Mouse (Mus musculus) adrenal gland, adult 8-10 months (tissue): ENCODE data around the gene Mtf1. TPM values are rescaled to one million over a fixed set of nuclear protein-coding genes. Genes with fewer than 3 reads are reported as not detected.

Experiments
- DNase-seq: peaks from one replicate; pipeline ENCODE4 v3.0.0; 2022
- total RNA-seq, 4 experiments: library from RNA; stranded (reverse); gene quantifications; 2 replicates each; pipeline ENCODE4 v1.2.4; 2022

The Mtf1 gene
- total RNA-seq, 4 experiments from 2014 or later, result 24.8 to 33.8 (median 28.5) TPM

DNA sequence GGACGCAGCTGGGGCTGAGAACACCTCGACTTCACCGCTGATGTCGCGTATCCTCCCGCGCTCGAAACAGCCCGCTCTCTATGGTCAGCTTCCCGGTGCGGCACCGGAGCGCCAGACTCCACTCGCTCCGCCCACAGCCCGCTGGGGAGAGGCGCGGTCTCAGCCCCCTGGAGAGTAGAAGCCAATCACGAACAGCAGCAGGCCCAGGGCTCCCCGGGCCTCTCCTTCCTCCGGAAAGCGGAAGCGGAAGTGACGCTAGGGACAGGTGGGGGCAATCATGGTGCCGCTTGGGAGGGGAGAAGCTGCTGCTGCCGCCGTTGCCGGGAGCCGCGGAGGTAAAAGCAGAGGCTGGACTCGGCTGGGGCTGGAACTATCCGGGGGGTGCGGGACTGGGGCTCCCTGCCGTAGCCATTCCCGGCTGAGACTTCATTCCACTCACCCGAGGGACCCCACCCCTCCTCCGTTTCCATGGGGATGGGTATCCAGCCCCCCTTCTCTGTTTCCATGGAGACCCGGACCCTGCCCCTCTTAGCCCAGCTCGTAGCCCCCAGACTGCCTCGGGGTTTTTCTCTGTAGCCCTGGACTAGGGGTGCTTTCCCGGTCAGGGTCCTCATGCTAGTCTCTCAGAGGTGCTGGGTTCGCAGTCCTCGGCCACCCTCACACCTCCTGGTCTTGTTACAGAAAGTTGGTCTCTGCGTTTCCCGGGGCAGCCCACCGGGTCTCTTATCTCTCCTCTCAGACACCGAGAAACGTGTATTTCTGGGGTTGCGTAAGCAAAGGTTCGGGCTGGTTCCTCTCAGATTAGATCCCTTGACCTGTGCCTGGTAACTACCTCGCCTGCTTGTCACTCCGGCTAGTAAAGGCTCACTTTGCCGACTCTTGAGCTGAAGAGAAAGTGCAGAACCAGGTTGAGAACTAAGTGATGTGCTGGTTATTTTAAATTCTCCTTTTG lies 681 bp downstream of the Mtf1 start:
- peak; percentile 97 for DNase-seq

DNA sequence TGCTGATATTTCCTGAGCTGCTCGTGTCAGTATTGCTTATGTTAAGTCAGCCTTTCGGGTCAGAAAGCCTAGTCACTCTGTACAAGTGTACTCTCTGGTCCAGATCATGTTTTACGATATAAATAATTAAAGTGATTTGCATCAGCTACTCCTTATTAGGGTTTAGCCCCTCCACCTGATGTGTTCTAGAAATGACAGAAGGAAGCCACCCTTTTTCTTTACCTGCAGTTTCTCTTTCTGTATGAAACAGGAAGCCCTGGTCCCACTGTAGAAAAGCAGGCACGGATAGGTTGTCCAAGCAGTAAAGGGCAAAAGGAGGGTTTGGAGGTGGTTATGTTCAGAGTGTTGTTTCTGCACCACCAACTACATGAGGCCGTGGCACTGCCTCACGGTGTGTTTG lies 1.5 kb downstream of the Mtf1 start:
- DNase-seq, result no peak

DNA sequence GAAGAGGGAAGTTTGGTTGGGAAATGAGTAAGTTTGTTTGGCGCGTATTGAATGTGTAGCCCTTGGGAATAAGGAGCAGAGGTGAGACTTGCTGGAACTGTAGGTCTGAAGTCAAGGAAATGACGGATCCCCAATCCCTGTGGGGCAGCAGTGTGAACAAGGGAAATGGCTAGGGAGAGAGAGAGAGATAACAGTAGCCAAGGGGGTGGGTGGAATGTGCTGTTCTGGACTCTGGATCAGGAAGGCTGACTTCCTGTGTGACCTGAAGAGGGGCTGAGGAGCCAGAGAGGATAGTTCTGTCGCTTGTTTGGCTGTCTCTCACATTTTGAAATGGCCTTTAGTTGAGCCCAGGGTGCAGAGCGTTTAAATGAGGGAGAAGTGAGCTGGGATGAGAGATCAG lies 6.6 kb downstream of the Mtf1 start:
- DNase-seq, result no peak

DNA sequence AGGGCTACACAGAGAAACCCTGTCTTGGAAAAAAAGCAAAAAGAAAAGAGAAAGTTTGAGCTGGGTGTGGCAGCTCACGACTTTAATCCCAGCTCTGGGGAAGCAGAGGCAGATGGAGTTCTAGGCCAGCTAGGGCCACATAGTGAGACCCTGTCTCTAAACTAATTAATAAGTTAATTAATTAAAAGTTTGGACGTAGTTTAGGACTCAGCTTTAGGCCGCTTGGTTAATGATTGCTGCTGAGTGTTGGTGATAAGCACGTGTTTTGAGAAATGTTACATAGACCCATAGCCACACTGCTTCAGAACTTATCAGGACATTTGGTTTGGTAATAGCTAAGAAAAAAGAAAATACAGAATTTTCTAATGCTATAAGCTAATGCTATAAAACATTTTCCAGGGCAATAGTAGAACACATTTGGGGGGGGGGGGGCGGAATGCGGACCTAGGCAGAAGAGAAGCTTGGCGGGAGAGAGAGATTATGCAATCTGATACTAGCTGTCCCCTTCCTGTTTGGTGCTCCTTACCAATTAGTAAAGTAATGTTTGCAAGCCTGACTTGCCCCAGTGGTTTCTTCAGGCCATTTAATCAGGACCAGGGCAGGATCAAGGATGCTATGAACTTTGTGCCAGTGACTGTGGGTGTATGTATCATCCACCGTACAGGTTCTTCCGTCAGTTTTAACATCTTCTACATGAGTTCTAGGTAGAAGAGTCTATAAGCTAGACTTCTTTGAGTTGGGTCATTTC lies 7.4 kb downstream of the Mtf1 start:
- DNase-seq, result no peak

DNA sequence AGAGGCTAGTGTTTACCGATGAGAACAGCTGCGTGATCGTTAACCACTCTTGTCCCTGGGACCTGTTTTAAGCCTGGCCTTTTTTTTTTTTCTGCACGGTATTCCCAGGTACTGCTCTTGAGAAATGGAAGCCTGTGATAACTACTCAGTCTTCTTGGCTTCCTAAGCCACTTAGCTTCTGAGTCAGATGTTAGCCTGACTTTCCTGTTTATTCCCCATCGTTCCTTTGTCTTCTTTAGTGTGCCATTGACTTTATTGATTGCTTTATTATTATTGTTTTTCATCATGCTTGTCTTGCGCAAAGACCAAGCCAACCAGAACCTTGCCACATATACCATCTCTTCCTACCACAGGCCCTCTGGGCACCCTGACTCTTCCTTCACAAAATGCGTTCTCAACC lies 8.2 kb downstream of the Mtf1 start:
- no peak for DNase-seq

DNA sequence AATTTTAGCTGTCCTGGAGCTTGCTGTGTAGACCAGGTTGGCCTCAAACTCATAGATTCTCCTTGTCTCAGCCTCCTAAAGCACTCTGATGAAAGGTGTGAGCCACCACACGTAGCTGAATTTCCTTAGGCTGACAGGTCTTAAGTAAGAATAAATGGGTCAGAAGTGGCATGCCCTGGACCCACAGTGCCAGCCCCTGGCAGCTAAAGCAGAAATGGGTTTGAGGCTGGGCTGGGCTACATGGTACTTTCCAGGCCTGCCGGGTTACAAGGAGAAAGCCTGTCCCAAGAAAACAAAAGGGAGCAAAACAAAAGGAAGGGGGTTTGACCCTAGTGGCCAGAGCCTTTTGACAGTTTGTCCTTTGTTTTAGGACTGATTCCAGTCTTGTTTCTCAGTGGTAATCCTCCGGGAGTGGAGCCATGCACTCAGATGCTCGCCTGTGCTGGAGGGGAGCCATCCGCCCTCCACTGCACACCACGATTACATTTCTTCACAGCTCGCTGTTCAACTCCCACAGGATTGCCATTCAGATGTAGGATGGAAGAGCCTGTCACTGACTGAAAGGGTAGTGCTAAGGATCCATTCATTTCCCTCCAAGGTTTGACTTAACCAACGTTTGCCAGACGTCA lies 9.6 kb downstream of the Mtf1 start:
- DNase-seq, result no peak

DNA sequence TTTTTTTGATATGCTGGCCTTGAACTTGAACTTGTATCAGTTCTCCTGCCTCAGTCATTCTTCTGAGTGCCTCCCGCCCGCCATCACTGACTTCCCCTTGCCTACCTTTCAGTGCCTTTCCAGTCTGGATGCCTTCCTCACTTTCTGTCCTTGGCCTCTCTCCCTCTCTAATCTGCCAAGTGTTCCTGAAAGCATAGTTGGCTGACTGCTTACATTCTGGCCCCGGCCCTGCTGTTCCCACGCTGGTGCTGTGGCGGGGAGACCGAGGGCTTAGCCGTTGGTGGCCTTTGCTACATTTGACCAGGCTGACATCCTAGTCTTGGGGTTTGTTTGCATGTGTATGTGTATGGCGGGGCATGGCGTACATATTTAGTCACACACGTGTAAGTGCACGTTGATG lies 14.0 kb downstream of the Mtf1 start:
- DNase-seq, result no peak

DNA sequence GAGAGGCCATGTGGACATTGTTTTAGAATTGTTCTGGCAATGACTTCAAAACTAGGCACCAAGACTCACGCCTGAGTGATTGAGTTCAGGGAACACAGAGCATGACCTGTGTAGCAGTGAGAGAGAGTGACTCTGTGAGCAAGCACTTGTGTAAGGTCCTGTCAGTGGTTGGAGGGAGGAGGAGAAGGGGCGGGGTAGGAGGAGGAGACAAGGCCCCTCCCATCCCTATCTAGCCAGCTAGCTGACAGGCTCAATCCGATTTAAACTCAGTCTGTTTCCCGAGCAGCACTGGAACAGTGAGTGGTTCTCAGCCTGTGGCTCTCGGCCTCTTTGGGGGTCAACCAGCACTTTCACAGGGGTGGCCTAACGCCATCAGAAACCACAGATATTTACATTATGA lies 15.9 kb downstream of the Mtf1 start:
- peak; percentile 59 for DNase-seq

DNA sequence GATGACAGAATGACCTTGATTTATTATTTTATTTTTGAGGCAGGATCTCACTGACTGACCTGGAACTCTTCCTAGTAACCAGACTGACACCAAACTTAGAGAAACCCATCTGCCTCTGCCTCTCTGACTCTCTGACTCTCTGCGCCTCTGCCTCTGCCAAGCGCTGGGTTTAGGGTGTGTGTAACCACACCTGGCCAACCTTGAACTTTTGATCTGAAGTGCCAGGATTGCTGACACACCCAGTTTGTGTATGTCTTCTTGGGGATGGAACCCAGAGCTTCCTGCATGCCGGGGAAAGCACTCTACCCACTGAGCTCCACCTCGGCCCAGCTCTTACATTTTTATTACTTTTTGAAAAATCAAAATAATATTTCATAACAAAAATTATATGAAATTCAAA lies 16.9 kb downstream of the Mtf1 start:
- DNase-seq, result no peak

DNA sequence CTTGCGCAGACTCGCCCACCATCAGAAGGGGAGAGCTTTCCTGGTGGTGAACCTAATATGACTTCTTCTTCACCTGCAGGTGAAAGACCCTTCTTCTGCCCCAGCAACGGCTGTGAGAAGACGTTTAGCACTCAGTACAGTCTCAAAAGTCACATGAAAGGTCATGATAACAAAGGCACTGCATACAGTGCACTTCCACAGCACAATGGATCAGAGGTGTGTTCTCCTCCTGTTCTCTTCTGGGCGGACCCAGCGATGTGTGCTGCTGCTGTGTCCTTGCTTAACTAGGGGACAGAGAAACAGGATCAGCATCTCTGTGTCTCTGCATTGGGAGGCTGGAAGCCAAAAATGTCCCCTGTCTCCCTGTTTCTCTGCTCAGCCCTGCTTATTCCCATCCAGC lies 23.1 kb downstream of the Mtf1 start:
- DNase-seq, result no peak

DNA sequence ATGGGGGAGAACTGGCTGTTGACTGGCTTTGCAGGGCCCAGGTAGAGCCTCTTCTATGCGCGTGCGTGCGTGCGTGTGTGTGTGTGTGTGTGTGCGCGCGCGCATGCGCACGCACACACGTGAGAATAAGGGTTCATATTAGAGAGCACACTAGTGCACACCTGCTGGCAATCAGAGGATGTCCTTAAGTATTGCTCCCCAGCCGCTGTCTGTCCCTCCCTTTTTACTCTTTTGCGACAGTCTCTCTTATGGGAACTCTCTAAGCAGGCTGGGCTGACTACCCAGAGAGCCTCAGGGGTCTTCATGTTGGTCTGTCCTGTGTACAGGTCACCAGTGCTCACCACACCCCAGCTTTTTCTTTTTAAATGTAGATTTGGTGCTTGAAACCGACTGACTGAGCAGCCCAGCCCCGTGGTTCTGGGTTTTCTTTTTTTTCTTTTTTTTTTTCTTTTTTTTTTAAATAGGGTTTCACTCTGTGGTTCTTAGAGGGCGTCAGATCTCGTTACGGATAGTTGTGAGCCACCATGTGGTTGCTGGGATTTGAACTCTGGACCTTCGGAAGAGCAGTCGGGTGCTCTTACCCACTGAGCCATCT lies 23.6 kb downstream of the Mtf1 start:
- no peak for DNase-seq

DNA sequence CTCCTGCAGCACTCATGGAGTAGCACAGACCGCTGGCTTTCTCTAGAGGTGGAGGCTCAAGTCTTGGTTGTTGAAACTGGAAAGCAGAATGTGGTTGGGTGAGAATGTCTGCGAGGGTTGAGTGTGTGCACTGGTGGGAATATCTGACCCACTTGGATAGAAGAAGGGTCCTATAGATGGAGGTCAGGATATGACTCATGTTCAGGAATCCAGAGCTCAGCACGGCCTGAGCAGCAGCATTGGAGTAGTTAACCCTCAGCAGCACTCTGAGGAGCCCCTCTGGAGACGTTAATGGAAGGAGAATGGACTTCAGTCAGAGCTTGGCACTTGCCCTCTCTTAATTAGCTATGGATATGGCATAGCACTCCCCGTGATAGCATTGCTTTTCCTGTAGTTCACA lies 27.8 kb downstream of the Mtf1 start:
- DNase-seq, result no peak

DNA sequence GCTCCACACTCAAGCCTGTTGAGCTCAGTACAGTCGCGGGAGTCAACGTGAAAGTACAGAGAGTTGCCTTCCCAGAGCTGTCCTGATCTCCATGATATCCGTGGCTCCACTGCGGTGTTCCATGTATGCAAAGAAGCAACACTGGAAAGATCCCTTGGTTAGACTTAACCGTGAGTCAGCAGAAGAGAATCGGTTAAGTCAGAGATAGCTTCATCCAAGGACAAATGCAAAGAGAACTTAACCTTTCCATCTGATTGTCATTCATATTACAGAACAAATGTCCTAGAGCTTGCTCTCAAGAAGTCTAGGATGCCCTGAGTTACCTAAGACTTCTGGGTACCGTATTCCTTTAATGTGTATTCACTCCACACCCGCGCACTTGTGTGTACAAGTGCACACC lies 30.9 kb downstream of the Mtf1 start:
- no peak for DNase-seq

DNA sequence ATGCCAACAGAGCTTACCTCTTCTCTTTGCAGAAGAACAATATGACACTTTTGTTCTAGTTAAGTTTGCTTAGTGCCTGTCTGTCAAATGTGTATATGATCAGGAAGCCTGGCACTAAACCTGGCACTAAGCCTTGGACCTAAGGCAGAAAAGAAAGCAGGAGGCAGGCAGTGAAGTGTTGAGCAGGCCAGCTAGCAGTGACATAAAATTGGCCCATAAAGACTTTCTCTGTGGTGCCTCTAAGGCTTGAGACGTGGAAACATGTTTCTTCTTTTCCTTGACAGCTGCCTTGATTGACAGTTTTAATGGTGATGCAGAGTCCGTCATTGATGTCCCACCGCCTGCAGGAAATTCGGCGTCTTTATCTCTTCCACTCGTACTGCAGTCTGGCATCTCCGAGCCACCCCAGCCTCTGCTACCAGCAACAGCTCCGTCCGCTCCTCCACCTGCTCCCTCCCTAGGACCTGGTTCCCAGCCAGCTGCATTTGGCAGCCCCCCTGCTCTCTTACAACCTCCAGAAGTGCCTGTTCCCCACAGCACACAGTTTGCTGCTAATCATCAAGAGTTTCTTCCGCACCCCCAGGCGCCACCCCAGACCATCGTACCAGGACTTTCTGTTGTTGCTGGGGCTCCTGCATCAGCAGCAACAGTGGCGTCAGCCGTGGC lies 36.3 kb downstream of the Mtf1 start:
- no peak for DNase-seq

DNA sequence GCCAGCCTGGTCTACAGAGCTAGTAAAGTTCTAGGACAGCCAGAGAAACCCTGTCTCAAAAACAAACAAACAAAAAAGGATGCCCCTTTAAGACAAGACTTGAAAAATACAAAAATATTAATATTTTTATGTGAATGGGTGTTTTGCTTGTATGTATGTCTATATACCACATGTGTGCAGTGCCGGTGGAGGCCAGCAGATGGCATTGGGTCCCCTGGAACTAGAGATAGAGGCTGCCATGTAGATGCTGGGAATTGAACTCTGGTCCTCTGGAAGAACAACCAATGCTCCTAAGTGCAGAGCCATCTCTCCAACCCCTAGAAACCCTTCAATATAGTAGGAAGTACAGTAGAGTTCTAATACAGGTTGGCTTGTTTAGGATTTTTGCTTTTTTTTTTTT lies 39.1 kb downstream of the Mtf1 start:
- no peak for DNase-seq

DNA sequence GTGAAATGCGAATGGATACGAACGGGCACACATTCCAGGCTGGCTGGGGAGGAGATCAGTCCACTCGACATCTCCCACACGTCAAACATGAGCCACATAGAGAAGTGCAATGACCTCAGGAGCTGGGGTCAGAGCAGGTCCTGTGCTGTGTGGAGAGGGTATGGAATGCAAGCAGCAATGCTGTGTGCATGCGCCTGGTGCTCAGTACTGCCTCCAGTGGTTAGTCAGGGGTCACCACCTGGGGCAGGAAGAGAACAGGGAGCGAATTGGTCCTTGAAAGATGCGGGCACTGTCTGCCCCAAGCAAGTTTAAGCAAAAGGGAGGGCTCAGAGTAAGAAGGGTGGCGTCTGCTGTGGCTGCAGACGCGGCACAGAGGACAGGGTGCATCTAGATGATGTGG lies 41.6 kb downstream of the Mtf1 start:
- no peak for DNase-seq

DNA sequence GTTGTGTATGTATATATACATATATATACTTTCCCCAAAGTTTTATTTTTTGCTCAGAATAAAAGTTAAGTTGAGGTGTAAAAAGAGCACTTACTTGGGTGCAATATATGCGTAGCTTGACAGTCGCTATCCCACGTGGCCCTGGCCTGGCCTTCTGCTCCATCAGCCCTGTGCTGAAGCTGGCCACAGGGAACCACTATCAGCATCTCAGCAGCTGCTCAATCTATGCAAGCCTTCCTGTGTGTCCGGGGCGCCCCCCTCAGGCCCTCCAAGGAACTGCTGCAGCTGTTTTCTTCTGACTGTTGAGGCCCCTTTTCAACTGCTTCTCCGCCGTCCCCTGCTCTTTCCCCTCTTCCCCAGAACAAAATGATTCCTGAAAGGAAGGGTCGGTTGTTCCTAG lies 45.7 kb downstream of the Mtf1 start:
- DNase-seq, result peak; percentile 66

DNA sequence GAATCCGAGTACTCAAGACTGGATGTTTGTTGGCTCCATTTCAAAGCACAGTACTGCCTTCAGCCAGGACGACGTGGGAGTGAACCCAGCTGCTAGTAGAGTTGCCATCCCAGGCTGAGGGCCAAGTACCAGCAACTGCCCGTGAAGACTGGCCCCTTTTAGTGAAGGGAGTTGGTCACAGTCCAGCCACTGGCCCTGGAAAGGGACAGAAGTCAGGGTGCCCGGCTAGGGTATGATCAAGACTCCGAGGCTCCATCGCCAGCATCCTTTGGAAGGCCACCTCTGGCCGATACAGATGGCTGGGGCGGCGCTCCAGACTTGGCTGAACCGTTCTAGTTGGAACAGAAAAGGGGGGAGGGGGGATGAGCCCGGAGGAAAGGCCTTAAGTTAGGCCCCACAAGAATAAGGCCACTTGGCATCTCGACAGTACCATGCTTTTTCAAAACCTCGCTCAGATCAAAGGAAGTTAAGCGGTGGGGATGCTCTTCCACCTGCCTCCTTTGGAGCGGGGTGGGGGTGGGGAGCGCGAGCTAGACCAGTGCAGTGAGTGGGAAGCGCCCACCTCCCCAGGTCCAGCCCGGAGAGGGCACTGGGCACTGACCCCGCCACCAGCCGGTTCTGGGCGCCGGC lies 47.8 kb downstream of the Mtf1 start:
- DNase-seq, result peak; percentile 41

DNA sequence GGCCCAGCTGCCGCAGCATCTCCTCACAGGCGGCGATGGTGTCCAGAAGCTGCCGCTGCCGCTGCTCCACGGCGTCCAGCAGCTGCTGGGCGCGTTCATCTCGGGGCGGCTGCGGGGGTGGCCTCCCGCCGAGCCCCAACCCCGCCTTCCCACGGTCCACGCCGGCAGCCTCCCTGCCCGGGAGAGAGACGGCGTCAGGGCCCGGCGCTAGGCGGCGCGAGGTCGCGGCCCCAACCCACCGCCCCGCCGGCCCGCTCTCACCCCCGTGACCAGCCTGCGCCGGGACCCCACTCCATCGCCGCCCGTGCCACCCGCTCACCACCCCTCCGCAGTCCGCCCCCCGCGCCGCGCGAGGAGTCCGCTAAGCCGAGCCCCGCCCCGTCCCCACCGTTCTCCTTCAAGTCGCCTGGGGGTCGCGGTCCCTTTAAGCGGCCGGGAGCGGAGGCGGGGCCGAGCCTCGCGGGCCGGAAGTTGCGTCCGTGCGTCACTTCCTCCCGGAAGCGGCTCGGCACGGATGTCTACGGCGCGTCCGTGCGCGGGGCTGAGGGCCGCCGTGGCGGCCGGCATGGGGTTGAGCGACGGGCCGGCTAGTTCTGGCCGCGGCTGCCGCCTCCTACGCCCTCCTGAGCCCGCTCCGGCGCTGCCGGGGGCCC lies 48.5 kb downstream of the Mtf1 start, which contains the start of gene Yrdc:
TSS of gene Yrdc (plus strand) at position 419 of the 653 bp plus-strand sequence.
- DNase-seq, result peak; percentile 91

DNA sequence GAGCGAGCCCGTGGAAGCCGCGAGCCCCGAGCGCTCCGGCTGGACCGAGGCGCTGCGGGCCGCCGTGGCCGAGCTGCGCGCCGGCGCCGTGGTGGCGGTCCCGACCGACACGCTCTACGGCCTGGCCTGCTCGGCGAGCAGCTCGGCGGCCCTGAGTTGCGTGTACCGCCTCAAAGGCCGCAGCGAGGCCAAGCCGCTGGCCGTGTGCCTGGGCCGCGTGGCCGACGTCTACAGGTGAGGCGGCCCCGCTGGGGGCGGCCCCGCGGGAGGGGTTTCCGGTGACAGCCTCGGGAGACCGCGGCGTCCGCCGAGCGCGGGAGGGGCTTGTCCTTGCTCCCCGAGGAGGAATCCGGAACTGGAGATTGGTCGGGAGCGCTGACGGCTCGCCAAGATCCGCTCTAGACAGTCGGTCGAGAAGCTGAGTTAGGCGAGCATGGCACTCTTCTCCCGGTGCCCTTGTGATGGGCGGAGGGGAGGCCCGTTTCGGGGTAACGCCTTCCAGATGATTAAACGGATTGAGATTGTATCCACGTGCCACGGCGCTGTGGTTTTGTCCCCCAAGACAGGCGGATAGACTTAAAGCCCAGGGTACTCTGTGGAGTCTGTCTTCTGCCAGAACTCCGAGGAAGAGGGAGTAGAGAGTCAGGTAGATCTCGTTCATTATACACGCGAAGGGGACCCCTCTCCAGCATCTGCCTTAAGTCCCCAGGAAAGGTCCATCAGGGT lies 49.2 kb downstream of the Mtf1 start, which contains the start of gene 1110065P20Rik:
TSS of gene 1110065P20Rik (minus strand) at position 264 of the 726 bp plus-strand sequence.
- DNase-seq, result peak; percentile 81
